Comparison of ENCODE assay signal across 9 mouse cellular contexts in genomic region chr10:38269136-38269535, GRCm38 (mm10).
DNase-seq lines count a peak whose midpoint lies in the region; ATAC-seq and TF ChIP-seq lines count a peak whose summit lies in the region.
"Had no signal": no experiment of that assay in that cellular context is flagged by ENCODE, and none has a peak within 500 bp of the region (broad histone marks: within the 10 kb centered on the region; RNA-seq: fewer than 3 reads in every experiment).

No protein-coding gene starts in this region.

- WGBS in hindbrain, embryonic 14.5 days = 88% methylated on average over 1 of the region's 1 CpGs

- no peak overlapping the region for H3K4me2 ChIP-seq in hindbrain, embryonic 14.5 days (replicated peaks)

- no peaks in the 10 kb centered on the region for H3K9me3 ChIP-seq in hindbrain, embryonic 14.5 days (ENCODE audit: control insufficient read depth, low read length)

- H3K4me3 ChIP-seq in left cerebral cortex, adult 2 months = no peak overlapping the region
- H3K4me3 ChIP-seq in hindbrain, embryonic 14.5 days (replicated peaks; ENCODE audit: low read length) = no peak overlapping the region

- no peaks in the 10 kb centered on the region for H3K4me1 ChIP-seq in hindbrain, embryonic 14.5 days (replicated peaks; ENCODE audit: control insufficient read depth, insufficient read depth, low read length)

- H3K36me3 ChIP-seq in hindbrain, embryonic 14.5 days (replicated peaks; ENCODE audit: control insufficient read depth, insufficient read depth) = no peaks in the 10 kb centered on the region

- no peak overlapping the region for H3K27ac ChIP-seq in left cerebral cortex, adult 2 months
- no peak overlapping the region for H3K27ac ChIP-seq in hindbrain, embryonic 14.5 days
- H3K27ac ChIP-seq: macrophage had no signal

- DNase-seq in adrenal gland, adult 2 months = peak; percentile 20
- no peak for DNase-seq in adrenal gland, postnatal 4 days (ENCODE audit: low spot score in 2 of 2)
- no peak for DNase-seq in left cerebral cortex, adult 2 months (ENCODE audit: extremely low spot score in 1 of 2, low spot score in 2 of 2)
- DNase-seq in left cerebral cortex, adult 8-10 months (ENCODE audit: low spot score in 2 of 2) = no peak
- DNase-seq in c-Kit-positive CD71-negative TER-119-negative erythroid progenitor cells, embryonic 14.5 days (ENCODE audit: low read depth) = peak; percentile 1
- DNase-seq in lung, postnatal 14 days = peak; percentile 26
- DNase-seq in hindbrain, embryonic 14.5 days (ENCODE audit: low spot score) = no peak

- no peak for ATAC-seq in hindbrain, embryonic 14.5 days (ENCODE audit: low FRiP score)
- ATAC-seq in frontal cortex, adult (ENCODE audit: low TSS enrichment) = no peak

- intact Hi-C loops in left cerebral cortex, adult 2 months (cut with DNase I) = loop anchor here (5.0 kb wide), 1 partner anchor 1132 kb away; the partner anchor contains the start of gene Marcks

- H3K27me3 ChIP-seq in hindbrain, embryonic 14.5 days (ENCODE audit: control insufficient read depth, insufficient read depth, low read length) = no peaks in the 10 kb centered on the region

- H3K9ac ChIP-seq in hindbrain, embryonic 14.5 days = no peak overlapping the region

- peak; percentile 20 for TF ChIP-seq CTCF in left cerebral cortex, adult 2 months (IDR thresholded peaks at IDR 0.05)

Comparison
In these comparisons a context has a peak if more than half of its experiments do, and no peak if none do; other contexts are left out.
1. DNase-seq: peak in adrenal gland, adult 2 months (single experiment), c-Kit-positive CD71-negative TER-119-negative erythroid progenitor cells, embryonic 14.5 days (single experiment) and lung, postnatal 14 days (single experiment); none in adrenal gland, postnatal 4 days (0 of 2), left cerebral cortex, adult 2 months (0 of 2), left cerebral cortex, adult 8-10 months (0 of 2) and hindbrain, embryonic 14.5 days (single experiment).